Mouse (Mus musculus) heart, postnatal 36 days (tissue): ENCODE data around the gene Pabpc4. TPM values are rescaled to one million over a fixed set of nuclear protein-coding genes. Genes with fewer than 3 reads are reported as not detected.
"Not testable (repeated sequence)": the region's sequence is repeated elsewhere in the genome, so short reads cannot be mapped to it uniquely, and the experiment has no call there.

Source experiments
- DNase-seq, 2 experiments: peaks; one replicate each; pipeline ENCODE4 v3.0.0; 2021 to 2022
- intact Hi-C: fragments of 180-260 bp; cut with DNase I; formaldehyde crosslinking; loops from one replicate; pipeline ENCODE4 v1.15.1; 2025
- total RNA-seq, 2 experiments: library from RNA; stranded (reverse); gene quantifications; 2 replicates each; pipeline ENCODE4 v1.2.3; 2021

The Pabpc4 gene
- total RNA-seq, 2 experiments from 2014 or later = 325 to 393 TPM

GRCm38 (mm10) chr4:123246651-123247050 is 15.5 kb upstream of the Pabpc4 start:
- no peak for DNase-seq
- intact Hi-C loops = no loop called here

GRCm38 (mm10) chr4:123247147-123247880 is 14.8 kb upstream of the Pabpc4 start:
- DNase-seq = peak; percentile 42 to 61
- intact Hi-C loops = no loop called here

DNA sequence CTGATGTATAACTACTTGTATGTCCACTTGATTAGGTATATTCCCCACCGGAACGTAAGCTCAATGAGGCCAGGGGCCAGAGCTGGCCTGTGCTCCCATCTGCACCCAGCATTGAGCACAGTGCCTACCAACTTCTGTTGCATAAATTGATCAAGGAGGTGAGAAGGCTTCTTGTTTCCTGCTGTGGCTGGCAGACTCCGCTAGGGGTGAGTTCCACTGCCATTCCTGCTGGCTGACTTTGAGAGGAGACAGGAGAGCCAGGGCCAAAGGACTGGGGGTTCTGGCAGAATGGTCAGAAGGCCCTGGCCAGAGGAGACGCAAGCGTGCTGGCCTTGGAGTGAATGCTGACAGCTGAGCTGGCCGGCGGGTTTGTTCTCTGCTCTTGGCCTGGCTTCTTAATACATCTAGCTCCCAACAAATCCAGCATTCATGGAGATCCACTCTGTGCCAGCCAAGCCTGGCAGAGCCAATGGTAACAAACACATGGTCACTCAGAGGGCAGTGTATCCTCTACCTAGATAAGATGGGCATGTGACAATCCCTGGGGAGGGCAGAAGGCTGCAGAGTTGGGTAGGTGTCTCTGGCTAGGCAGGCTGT is 13.1 kb upstream of the Pabpc4 start:
- intact Hi-C loops = no loop called here
- peak; percentile 75 to 82 for DNase-seq

- DNase-seq = no peak
- intact Hi-C loops = no loop called here
Observed at GRCm38 (mm10) chr4:123252214-123252613, 9.9 kb upstream of the Pabpc4 start.

DNA sequence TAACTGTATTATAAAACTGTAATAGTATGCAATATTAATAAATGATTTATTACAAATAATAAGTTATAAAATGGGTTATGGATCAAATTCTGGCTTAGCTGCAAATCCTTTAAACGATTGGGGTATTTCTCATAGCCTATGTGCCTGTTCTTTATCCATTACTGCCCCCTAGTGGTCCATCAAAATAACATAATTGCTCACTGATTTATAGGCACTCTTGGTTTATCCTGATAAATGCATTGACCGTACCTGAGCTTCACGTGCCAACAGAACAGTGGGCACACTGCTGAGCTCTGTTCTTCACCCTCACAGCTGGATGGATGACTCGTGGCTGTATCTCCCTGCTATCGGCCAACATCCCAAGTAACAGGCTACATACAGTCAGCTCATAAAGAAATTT is 7.5 kb upstream of the Pabpc4 start:
- intact Hi-C loops = loop anchor here (1.0 to 2.0 kb wide), 2 partner anchors 35 to 100 kb away; no protein-coding TSS in a partner anchor
- no peak for DNase-seq

DNA sequence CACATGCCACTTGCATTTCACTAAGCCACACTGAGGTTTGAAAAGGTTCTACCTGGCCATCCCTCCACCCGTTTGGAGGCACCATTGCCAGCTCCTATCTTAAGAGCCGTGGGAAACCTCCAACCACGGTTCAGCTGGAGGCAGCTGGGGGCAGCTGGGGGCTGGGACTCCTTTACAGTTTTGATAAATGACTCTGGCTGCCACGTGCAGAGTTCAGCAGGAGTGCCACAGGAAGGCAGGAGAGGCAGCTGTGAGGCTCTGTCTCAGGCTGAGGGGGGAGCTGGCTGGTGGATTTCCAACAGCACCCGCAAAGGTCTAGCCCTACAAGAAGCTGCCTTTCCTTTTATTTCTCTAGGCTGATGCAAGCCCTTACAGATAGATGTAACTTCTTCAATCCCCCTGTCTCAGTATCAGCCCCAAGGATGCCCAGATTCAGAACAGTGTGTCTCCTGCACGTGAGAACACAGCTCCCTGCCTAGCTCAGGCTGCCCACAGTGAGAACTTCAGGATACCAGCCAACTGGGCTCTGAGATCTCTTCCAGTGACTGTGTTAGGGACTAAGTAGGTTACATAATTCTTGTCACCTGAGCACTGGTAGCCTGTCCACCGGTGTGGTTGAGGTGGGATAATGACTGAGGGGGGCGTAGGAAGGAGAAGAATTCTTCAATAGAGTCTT is 1.9 kb upstream of the Pabpc4 start:
- intact Hi-C loops = no loop called here
- DNase-seq = no peak

DNA sequence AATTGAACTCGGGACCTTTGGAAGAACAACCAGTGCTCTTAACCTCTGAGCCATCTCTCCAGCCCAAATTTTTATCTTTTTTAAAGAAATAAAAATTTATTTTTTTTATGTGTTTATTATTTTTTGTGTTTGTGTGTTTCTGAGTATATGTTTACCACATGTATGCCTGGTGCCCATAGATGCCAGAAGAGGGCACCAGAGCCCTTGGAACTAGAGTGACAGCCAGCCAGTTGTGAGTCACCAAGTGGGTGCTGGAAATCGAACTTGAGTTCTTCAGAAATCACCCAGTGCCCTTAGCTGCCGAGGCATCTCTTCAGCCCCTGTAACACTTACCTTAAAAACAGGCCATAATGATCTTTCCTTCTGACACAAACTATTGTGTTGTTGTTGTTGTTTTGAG is 8.9 kb downstream of the Pabpc4 start:
- intact Hi-C loops = no loop called here
- DNase-seq = no peak

GRCm38 (mm10) chr4:123280117-123280516 is 18.0 kb downstream of the Pabpc4 start:
- DNase-seq = no peak
- intact Hi-C loops = no loop called here

- peak; percentile 90 to 93 for DNase-seq
- intact Hi-C loops = no loop called here
Observed at GRCm38 (mm10) chr4:123282500-123282899, 20.3 kb downstream of the Pabpc4 start.

- DNase-seq = peak; percentile 49 to 50
- intact Hi-C loops = not testable (repeated sequence)
Observed at GRCm38 (mm10) chr4:123282915-123283674, 20.9 kb downstream of the Pabpc4 start.

DNA sequence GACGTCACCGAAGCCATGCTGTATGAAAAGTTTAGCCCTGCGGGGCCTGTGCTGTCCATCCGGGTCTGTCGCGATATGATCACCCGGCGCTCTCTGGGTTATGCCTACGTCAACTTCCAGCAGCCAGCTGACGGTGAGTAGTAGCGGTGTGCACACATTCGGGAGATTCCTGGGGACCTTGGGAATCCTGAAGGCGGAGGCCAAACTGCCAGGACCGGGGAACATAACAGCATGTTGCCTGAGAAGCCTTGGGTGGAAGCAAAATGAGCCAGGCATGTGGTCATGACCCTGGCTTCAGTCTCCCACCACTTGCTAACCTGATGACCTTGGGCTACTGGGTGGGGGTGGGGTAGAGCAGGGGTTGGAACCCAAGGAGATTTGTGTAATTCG is 21.5 kb downstream of the Pabpc4 start:
- intact Hi-C loops = not testable (repeated sequence)
- peak; percentile 29 to 35 for DNase-seq

DNA sequence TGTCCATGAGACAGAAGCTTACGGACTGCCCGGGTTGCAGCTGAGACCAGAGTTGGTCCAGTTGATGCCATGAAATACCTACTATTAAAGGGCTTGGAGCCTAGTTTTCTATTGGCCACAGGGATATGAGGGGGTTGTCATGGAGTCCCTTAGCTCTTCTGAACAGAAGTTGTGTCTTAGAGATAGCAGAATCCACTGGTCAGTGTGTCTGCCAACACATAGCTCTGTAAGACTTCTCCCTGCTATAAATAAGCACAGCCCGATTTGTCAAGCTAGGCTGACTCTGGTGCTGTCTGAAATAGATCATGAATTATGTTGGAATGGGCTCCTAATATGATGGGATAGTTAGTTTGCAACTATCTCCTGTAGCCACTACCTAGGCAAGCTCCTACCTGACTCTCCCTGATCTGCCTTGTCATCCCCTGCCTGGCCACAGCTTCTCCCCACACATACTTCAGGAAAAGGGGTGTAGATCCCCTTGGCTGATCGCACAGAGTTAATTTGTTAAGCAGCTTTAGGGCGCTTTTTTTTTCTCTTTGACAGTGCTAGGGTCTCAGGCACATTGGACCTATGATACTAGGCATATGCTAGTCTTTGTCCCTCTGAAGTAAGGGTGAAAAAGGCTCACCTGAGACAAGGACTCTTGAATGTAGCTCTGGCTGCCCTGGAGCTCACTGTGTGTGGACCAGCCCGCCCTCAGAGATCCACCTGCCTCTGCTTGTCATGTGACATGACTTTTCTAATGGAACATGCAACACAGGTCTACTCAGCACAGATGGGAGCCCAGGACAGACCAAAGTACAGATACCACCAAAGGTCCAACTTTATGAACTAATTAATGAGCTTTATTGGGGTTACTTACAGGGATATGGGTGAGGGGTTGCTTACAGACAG is 22.8 kb downstream of the Pabpc4 start:
- peak in 1 of 2 experiments; percentile 17 for DNase-seq
- intact Hi-C loops = no loop called here

GRCm38 (mm10) chr4:123286790-123287189 is 24.6 kb downstream of the Pabpc4 start:
- intact Hi-C loops = no loop called here
- DNase-seq = no peak

DNA sequence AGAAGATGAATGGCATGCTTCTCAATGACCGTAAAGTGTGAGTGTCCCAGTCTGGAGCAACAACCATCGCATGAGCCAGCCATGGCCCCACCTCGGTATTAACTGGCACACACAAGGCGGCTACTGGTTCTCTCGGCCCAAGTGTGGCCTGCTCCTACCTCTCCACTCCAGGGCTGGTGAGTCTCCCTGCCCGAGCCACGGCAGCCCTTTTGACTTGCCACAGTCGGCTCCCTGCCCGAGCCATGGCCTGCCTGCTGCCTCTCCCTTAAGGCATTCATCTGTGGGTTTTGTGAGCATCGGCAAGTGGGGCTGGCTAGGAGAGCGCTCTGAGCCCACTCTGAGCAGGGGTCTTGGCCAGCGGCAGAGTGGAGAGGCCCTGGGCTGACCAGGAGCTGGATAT is 26.9 kb downstream of the Pabpc4 start:
- intact Hi-C loops = no loop called here
- no peak for DNase-seq

DNA sequence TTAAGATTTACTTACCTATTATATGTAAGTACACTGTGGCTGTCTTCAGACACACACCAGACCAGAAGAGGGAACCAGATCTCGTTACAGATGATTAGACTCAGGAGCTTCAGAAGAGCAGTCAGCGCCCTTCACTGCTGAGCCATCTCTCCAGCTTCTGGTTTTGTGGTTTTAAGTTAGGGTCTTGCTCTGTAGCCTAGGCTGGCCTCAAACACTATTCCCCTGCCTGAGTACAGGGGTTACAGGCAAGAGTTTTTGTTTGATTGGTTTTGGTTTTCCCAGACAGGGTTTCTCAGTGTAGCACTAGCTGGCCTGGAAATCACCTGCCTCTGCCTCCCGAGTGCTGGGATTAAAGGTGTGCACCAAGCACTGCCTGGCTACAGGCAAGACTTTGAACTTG is 30.2 kb downstream of the Pabpc4 start:
- DNase-seq = no peak
- intact Hi-C loops = no loop called here

DNA sequence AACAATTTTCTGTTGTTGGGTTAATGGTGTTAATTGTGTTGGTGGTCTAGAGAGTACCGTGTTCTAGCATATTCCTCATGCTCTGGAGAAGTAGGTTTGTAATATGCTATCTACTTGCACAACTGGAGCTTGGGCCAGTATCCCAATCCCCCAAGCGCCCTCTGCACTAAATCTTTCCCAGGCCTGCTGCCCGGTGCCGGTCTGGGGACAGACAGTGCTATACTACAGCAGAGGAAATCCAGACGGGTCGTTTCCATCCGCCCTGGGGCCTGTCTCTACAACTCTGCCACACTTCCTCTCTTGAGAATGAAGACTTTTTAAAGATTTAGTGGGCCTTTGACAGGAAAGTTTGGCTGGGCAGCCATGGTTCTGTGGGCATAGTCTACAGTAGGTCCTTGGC is 30.8 kb downstream of the Pabpc4 start:
- intact Hi-C loops = no loop called here
- no peak for DNase-seq

DNA sequence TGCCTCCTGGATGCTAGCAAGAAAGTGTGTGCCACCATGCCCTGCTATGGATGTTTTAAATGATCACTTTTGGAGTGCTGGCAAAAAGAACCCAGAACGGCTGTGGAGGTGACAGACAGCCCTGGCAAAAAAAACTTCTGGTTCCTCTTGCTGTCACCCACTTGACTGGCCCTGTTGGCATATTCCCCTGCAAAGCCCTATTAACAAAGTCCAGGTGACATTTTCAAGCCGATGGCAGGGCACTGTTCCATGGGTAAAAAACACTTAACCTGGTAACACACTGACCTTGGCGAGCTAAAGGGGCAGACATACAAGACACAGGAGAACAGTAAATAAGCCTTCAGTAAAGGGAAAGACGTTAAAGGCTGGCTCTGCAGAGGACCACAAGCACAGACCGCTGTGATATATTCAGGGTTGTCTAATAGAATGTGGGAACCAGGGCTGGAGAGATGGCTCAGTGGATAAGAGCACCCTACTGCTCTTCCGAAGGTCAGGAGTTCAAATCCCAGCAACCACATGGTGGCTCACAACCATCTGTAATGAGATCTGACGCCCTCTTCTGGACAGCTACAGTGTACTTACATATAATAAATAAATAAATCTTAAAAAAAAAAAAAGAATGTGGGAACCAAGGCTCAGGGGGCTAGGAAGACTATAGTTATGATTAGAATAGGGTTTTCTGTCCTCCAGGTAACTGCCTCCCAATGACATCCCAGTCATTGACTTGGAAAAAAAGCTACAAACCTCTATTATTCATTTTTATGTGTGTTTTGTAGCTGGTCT is 31.7 kb downstream of the Pabpc4 start:
- no peak for DNase-seq
- intact Hi-C loops = no loop called here

DNA sequence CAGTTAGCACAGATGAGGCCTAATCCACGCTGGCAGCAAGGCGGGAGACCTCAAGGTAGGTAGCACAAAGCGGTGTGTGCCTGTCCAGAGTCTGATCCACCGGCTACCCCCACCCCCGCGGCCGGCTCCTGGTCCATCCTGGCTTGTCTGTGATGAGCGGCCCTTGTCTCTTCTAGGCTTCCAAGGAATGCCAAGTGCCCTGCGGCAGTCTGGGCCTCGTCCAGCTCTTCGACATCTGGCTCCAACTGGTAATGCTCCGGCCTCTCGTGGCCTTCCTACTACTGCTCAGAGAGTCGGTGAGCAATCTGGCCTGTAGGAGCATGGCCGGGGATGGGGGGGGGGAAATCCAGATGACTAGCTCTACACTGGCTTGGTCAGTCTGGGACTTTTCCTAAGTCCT is 32.9 kb downstream of the Pabpc4 start:
- DNase-seq, intact Hi-C loops: not testable (repeated sequence)

DNA sequence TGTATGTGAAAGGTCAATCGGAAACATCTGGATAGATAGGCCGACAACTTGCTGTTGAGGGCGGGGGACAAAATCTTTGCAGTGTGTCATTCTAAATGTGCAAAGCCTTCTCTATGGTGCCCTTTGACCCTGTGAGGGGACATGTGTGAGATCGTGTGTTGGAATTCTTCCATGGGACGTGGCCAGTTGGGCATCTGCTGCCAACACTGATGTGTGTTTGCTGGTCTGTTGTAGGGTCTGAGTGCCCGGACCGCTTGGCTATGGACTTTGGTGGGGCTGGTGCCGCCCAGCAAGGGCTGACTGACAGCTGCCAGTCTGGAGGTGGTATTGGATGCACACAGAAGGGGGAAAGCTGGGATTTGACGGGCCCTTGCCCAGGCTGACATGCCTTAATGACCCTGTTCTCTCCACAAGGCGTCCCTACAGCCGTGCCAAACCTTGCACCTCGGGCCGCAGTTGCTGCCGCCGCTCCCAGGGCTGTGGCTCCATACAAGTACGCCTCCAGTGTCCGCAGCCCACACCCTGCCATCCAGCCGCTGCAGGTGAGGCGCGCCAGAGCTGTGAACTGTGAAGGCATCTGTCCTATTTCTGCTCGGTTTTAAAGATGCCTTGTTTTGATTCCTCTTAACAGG is 33.5 kb downstream of the Pabpc4 start:
- DNase-seq = peak in 1 of 2 experiments; percentile 23
- intact Hi-C loops = no loop called here
